Mouse (Mus musculus): ENCODE measurements around the gene Gm11127. TPM values are rescaled to one million over a fixed set of nuclear protein-coding genes. Genes with fewer than 3 reads are reported as not detected.
A peak's percentile ranks its signal among the peaks of the same experiment; 100 is the strongest.
"Not testable (repeated sequence)": the region's sequence is repeated elsewhere in the genome, so short reads cannot be mapped to it uniquely, and the experiment has no call there.

The Gm11127 gene
- polyA plus RNA-seq, 1 experiment = not detected

- H3K27me3 ChIP-seq (ENCODE audit: control insufficient read depth, insufficient read depth, low read length, poor library complexity, severe bottlenecking); H3K36me3 ChIP-seq (ENCODE audit: control insufficient read depth, insufficient read depth, low read length, poor library complexity, severe bottlenecking); H3K4me1 ChIP-seq (ENCODE audit: control insufficient read depth, insufficient read depth, low read length); H3K9me3 ChIP-seq (replicated peaks; ENCODE audit: control insufficient read depth, insufficient read depth, low read length, poor library complexity, severe bottlenecking); H3K9ac ChIP-seq (ENCODE audit: low read depth, poor library complexity, severe bottlenecking); H3K27ac ChIP-seq (ENCODE audit: insufficient read depth, low read length): not testable (repeated sequence)
- peak; percentile 20 for TF ChIP-seq CTCF (IDR thresholded peaks at IDR 0.05; ENCODE audit: low read depth, low read length)
- H3K4me3 ChIP-seq (ENCODE audit: low read depth, low read length) = peak overlapping the region; percentile 42
These were observed 26.4 kb downstream of the Gm11127 start for GRCm38 (mm10) chr17:36031583-36032331.

DNA sequence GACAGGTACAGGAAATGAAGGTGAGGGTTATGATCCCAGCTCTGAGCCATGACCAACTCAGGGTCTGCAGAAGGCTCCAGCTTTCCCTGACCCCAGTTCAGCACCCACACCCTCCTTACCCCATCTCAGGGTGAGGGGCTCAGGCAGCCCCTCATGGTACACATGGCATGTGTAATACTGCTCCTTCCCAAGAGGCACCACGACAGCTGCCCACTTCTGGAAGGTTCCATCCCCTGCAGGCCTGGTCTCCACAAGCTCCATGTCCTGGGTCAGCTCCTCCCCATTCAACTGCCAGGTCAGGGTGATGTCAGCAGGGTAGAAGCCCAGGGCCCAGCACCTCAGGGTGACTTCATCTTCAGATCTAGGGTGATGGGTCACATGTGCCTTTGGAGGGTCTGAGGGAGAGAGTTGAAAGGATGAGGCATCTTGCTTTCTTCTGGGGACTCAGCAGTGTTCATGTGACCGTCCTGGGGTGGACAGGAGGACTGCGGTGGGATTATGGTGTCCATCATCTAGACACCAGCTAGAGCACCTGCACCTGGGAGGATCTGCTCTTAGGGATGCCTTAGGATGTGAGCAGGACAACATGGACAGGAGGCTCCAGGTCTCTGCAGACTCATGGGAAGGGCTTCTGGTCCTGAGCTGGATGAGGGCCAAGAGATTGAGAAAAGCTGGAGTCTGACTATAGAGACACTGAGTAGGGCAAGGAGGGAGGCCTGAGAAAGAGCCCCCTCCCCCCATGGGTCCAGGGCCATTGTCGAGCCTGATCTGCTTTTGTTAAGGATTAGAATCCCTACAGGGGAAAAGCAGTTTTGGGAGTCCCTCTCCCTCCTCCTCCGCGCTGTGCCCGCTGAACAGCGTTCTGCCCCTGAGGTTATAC lies 27.2 kb downstream of the Gm11127 start:
- H3K4me3 ChIP-seq (ENCODE audit: low read depth, low read length); H3K27me3 ChIP-seq (ENCODE audit: control insufficient read depth, insufficient read depth, low read length, poor library complexity, severe bottlenecking); H3K27ac ChIP-seq (ENCODE audit: insufficient read depth, low read length); H3K4me1 ChIP-seq (ENCODE audit: control insufficient read depth, insufficient read depth, low read length); H3K9ac ChIP-seq (ENCODE audit: low read depth, poor library complexity, severe bottlenecking); H3K36me3 ChIP-seq (ENCODE audit: control insufficient read depth, insufficient read depth, low read length, poor library complexity, severe bottlenecking): not testable (repeated sequence)
- H3K9me3 ChIP-seq (replicated peaks; ENCODE audit: control insufficient read depth, insufficient read depth, low read length, poor library complexity, severe bottlenecking) = peaks cover 11% of the 10 kb centered on the region

DNA sequence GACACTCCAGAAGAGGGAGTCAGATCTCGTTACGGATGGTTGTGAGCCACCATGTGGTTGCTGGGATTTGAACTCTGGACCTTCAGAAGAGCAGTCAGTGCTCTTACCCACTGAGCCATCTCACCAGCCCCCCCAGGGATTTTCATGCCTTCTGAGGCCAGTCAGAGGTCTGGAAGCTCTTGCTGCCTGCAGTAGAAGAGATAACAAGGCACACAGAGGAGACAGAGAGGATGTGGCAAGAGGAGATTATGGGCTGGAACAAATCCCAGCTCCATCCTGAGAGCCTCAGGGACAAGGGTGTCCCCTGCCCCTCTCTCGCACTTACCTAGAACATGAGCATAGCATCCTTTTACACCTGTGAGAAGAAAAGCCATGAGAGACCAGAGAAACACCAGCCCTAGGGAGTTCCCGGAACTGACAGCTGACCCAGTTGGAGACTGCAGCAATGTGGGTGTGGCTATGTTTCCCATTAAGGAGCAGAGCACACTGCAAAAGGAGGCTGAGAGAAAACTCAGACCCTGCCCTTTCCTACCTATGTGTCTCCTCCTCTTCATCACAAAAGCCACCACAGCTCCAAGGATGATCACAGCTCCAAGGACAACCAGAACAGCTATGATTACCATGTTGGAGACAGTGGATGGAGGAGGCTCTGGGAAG lies 28.0 kb downstream of the Gm11127 start:
- not testable (repeated sequence) for H3K36me3 ChIP-seq (ENCODE audit: control insufficient read depth, insufficient read depth, low read length, poor library complexity, severe bottlenecking); H3K27ac ChIP-seq (ENCODE audit: insufficient read depth, low read length); H3K9ac ChIP-seq (ENCODE audit: low read depth, poor library complexity, severe bottlenecking); H3K4me3 ChIP-seq (ENCODE audit: low read depth, low read length); H3K27me3 ChIP-seq (ENCODE audit: control insufficient read depth, insufficient read depth, low read length, poor library complexity, severe bottlenecking); H3K4me1 ChIP-seq (ENCODE audit: control insufficient read depth, insufficient read depth, low read length)
- H3K9me3 ChIP-seq (replicated peaks; ENCODE audit: control insufficient read depth, insufficient read depth, low read length, poor library complexity, severe bottlenecking) = peaks cover 16% of the 10 kb centered on the region

GRCm38 (mm10) chr17:36028879-36029619 lies 29.1 kb downstream of the Gm11127 start:
- no peak overlapping the region for H3K4me3 ChIP-seq (ENCODE audit: low read depth, low read length)
- TF ChIP-seq POLR2A (IDR thresholded peaks at IDR 0.05; ENCODE audit: insufficient read depth, low read length) = no peak

GRCm38 (mm10) chr17:36027663-36028062 lies 30.5 kb downstream of the Gm11127 start:
- no peak for TF ChIP-seq POLR2A (IDR thresholded peaks at IDR 0.05; ENCODE audit: insufficient read depth, low read length)
- no peak for TF ChIP-seq EP300 (IDR thresholded peaks at IDR 0.05; ENCODE audit: insufficient read depth, low read depth, low read length)
- TF ChIP-seq CTCF (IDR thresholded peaks at IDR 0.05; ENCODE audit: low read depth, low read length) = no peak
- Histone ChIP-seq H3K4me1 (ENCODE audit: control insufficient read depth, insufficient read depth, low read length) (no peaks in the 10 kb centered on the region), H3K9me3 (replicated peaks; ENCODE audit: control insufficient read depth, insufficient read depth, low read length, poor library complexity, severe bottlenecking) (peaks cover 16% of the 10 kb centered on the region), H3K27ac (ENCODE audit: insufficient read depth, low read length) (no peak overlapping the region), H3K9ac (ENCODE audit: low read depth, poor library complexity, severe bottlenecking) (no peak overlapping the region), H3K27me3 (ENCODE audit: control insufficient read depth, insufficient read depth, low read length, poor library complexity, severe bottlenecking) (no peaks in the 10 kb centered on the region), H3K36me3 (ENCODE audit: control insufficient read depth, insufficient read depth, low read length, poor library complexity, severe bottlenecking) (no peaks in the 10 kb centered on the region), H3K4me3 (ENCODE audit: low read depth, low read length) (no peak overlapping the region)

More at GRCm38 (mm10) chr17:36028879-36029619, 29.1 kb downstream of the Gm11127 start:
- Histone ChIP-seq H3K27ac (ENCODE audit: insufficient read depth, low read length) (no peak overlapping the region), H3K36me3 (ENCODE audit: control insufficient read depth, insufficient read depth, low read length, poor library complexity, severe bottlenecking) (no peaks in the 10 kb centered on the region), H3K27me3 (ENCODE audit: control insufficient read depth, insufficient read depth, low read length, poor library complexity, severe bottlenecking) (no peaks in the 10 kb centered on the region), H3K4me1 (ENCODE audit: control insufficient read depth, insufficient read depth, low read length) (no peaks in the 10 kb centered on the region), H3K9ac (ENCODE audit: low read depth, poor library complexity, severe bottlenecking) (no peak overlapping the region), H3K9me3 (replicated peaks; ENCODE audit: control insufficient read depth, insufficient read depth, low read length, poor library complexity, severe bottlenecking) (peaks cover 16% of the 10 kb centered on the region)

- Histone ChIP-seq H3K4me1 (ENCODE audit: control insufficient read depth, insufficient read depth, low read length) (no peaks in the 10 kb centered on the region), H3K36me3 (ENCODE audit: control insufficient read depth, insufficient read depth, low read length, poor library complexity, severe bottlenecking) (no peaks in the 10 kb centered on the region), H3K27me3 (ENCODE audit: control insufficient read depth, insufficient read depth, low read length, poor library complexity, severe bottlenecking) (no peaks in the 10 kb centered on the region), H3K9me3 (replicated peaks; ENCODE audit: control insufficient read depth, insufficient read depth, low read length, poor library complexity, severe bottlenecking) (peaks cover 16% of the 10 kb centered on the region), H3K9ac (ENCODE audit: low read depth, poor library complexity, severe bottlenecking) (no peak overlapping the region), H3K27ac (ENCODE audit: insufficient read depth, low read length) (no peak overlapping the region), H3K4me3 (ENCODE audit: low read depth, low read length) (no peak overlapping the region)
- TF ChIP-seq EP300 (IDR thresholded peaks at IDR 0.05; ENCODE audit: insufficient read depth, low read depth, low read length) (no peak), POLR2A (IDR thresholded peaks at IDR 0.05; ENCODE audit: insufficient read depth, low read length) (no peak), CTCF (IDR thresholded peaks at IDR 0.05; ENCODE audit: low read depth, low read length) (no peak)
These were observed 32.3 kb downstream of the Gm11127 start for GRCm38 (mm10) chr17:36025901-36026300.
